Mouse (Mus musculus): ENCODE results near the gene Hcn2. TPM values are rescaled to one million over a fixed set of nuclear protein-coding genes. Genes with fewer than 3 reads are reported as not detected.
A peak's percentile ranks its signal among the peaks of the same experiment; 100 is the strongest.

Hcn2 gene
- polyA plus RNA-seq, 1 experiment from 2014 or later: 0.22 TPM

- peak; percentile 22; the same call in 1 of the 2 replicates for ATAC-seq (ENCODE audit: low FRiP score)
- Histone ChIP-seq H3K27me3 (ENCODE audit: control insufficient read depth, insufficient read depth, low read length) (peaks cover 21% of the 10 kb centered on the region), H3K9me3 (ENCODE audit: control insufficient read depth, low read length) (no peaks in the 10 kb centered on the region), H3K9ac (ENCODE audit: low read length) (no peak overlapping the region), H3K27ac (ENCODE audit: low read depth, low read length) (no peak overlapping the region), H3K4me3 (ENCODE audit: low read depth, low read length) (no peak overlapping the region), H3K4me1 (ENCODE audit: control insufficient read depth, insufficient read depth, low read length) (peaks cover 6% of the 10 kb centered on the region), H3K4me2 (no peak overlapping the region), H3K36me3 (ENCODE audit: control insufficient read depth, insufficient read depth, low read length) (peaks cover 21% of the 10 kb centered on the region)
- no peak for DNase-seq (ENCODE audit: low spot score, missing footprints)
- WGBS: 86% methylated on average over 1 of the region's 1 CpGs
These were observed 4.4 kb upstream of the Hcn2 start for GRCm38 (mm10) chr10:79712029-79712428.

- DNase-seq (ENCODE audit: low spot score, missing footprints): peak; percentile 98
- Histone ChIP-seq H3K4me3 (ENCODE audit: low read depth, low read length) (no peak overlapping the region), H3K4me1 (ENCODE audit: control insufficient read depth, insufficient read depth, low read length) (peaks cover 12% of the 10 kb centered on the region), H3K4me2 (no peak overlapping the region), H3K36me3 (ENCODE audit: control insufficient read depth, insufficient read depth, low read length) (peaks cover 21% of the 10 kb centered on the region), H3K27me3 (ENCODE audit: control insufficient read depth, insufficient read depth, low read length) (peaks cover 27% of the 10 kb centered on the region), H3K9me3 (ENCODE audit: control insufficient read depth, low read length) (no peaks in the 10 kb centered on the region), H3K27ac (ENCODE audit: low read depth, low read length) (no peak overlapping the region), H3K9ac (ENCODE audit: low read length) (no peak overlapping the region)
- WGBS: 10% methylated on average over 4 of the region's 6 CpGs
- peak; percentile 41 for ATAC-seq (ENCODE audit: low FRiP score)
These were observed 3.8 kb upstream of the Hcn2 start for GRCm38 (mm10) chr10:79712499-79713126.

GRCm38 (mm10) chr10:79713163-79713562 lies 3.3 kb upstream of the Hcn2 start:
- Histone ChIP-seq H3K4me3 (ENCODE audit: low read depth, low read length) (no peak overlapping the region), H3K27ac (ENCODE audit: low read depth, low read length) (no peak overlapping the region), H3K9ac (ENCODE audit: low read length) (no peak overlapping the region), H3K27me3 (ENCODE audit: control insufficient read depth, insufficient read depth, low read length) (peaks cover 32% of the 10 kb centered on the region), H3K4me2 (no peak overlapping the region), H3K9me3 (ENCODE audit: control insufficient read depth, low read length) (no peaks in the 10 kb centered on the region), H3K36me3 (ENCODE audit: control insufficient read depth, insufficient read depth, low read length) (peaks cover 21% of the 10 kb centered on the region), H3K4me1 (ENCODE audit: control insufficient read depth, insufficient read depth, low read length) (peaks cover 13% of the 10 kb centered on the region)
- no peak for DNase-seq (ENCODE audit: low spot score, missing footprints)
- 23% methylated on average over 1 of the region's 1 CpGs for WGBS
- ATAC-seq (ENCODE audit: low FRiP score): no peak

- Histone ChIP-seq H3K4me1 (ENCODE audit: control insufficient read depth, insufficient read depth, low read length) (peaks cover 13% of the 10 kb centered on the region), H3K36me3 (ENCODE audit: control insufficient read depth, insufficient read depth, low read length) (peaks cover 15% of the 10 kb centered on the region), H3K4me2 (no peak overlapping the region), H3K9ac (ENCODE audit: low read length) (no peak overlapping the region), H3K9me3 (ENCODE audit: control insufficient read depth, low read length) (no peaks in the 10 kb centered on the region), H3K27ac (ENCODE audit: low read depth, low read length) (no peak overlapping the region), H3K27me3 (ENCODE audit: control insufficient read depth, insufficient read depth, low read length) (peaks cover 41% of the 10 kb centered on the region), H3K4me3 (ENCODE audit: low read depth, low read length) (no peak overlapping the region)
- no peak for ATAC-seq (ENCODE audit: low FRiP score)
- WGBS: 71% methylated on average over 4 of the region's 4 CpGs
- DNase-seq (ENCODE audit: low spot score, missing footprints): no peak
These were observed 1.4 kb upstream of the Hcn2 start for GRCm38 (mm10) chr10:79714996-79715395.

GRCm38 (mm10) chr10:79716988-79717355 lies 538 bp downstream of the Hcn2 start:
- H3K27ac ChIP-seq (ENCODE audit: low read depth, low read length): no peak overlapping the region
- H3K4me1 ChIP-seq (ENCODE audit: control insufficient read depth, insufficient read depth, low read length): peaks cover 13% of the 10 kb centered on the region
- peak overlapping the region; percentile 60 for H3K4me3 ChIP-seq (ENCODE audit: low read depth, low read length)
- DNase-seq (ENCODE audit: low spot score, missing footprints): no peak
- peak; percentile 8; the same call in 1 of the 2 replicates for ATAC-seq (ENCODE audit: low FRiP score)
- peaks cover 41% of the 10 kb centered on the region for H3K27me3 ChIP-seq (ENCODE audit: control insufficient read depth, insufficient read depth, low read length)
- peak overlapping the region; percentile 92 for H3K4me2 ChIP-seq
- WGBS: under 1% methylated on average over 38 of the region's 44 CpGs
- H3K36me3 ChIP-seq (ENCODE audit: control insufficient read depth, insufficient read depth, low read length): no peaks in the 10 kb centered on the region; the same call in 1 of the 2 replicates
- peak overlapping the region; percentile 54 for H3K9ac ChIP-seq (ENCODE audit: low read length)
- no peaks in the 10 kb centered on the region for H3K9me3 ChIP-seq (ENCODE audit: control insufficient read depth, low read length)

GRCm38 (mm10) chr10:79717640-79718357 lies 1.4 kb downstream of the Hcn2 start:
- DNase-seq (ENCODE audit: low spot score, missing footprints) (peak; percentile 94), ATAC-seq (ENCODE audit: low FRiP score) (no peak)
- 5% methylated on average over 43 of the region's 43 CpGs for WGBS
- H3K4me3 ChIP-seq (ENCODE audit: low read depth, low read length): peak overlapping the region; percentile 60
- H3K36me3 ChIP-seq (ENCODE audit: control insufficient read depth, insufficient read depth, low read length): no peaks in the 10 kb centered on the region
- peak overlapping the region; percentile 92 for H3K4me2 ChIP-seq
- peaks cover 13% of the 10 kb centered on the region for H3K4me1 ChIP-seq (ENCODE audit: control insufficient read depth, insufficient read depth, low read length)
- no peak overlapping the region for H3K27ac ChIP-seq (ENCODE audit: low read depth, low read length)
- H3K9ac ChIP-seq (ENCODE audit: low read length): no peak overlapping the region
- H3K9me3 ChIP-seq (ENCODE audit: control insufficient read depth, low read length): no peaks in the 10 kb centered on the region
- peaks cover 41% of the 10 kb centered on the region for H3K27me3 ChIP-seq (ENCODE audit: control insufficient read depth, insufficient read depth, low read length)

- Histone ChIP-seq H3K9me3 (ENCODE audit: control insufficient read depth, low read length) (no peaks in the 10 kb centered on the region), H3K36me3 (ENCODE audit: control insufficient read depth, insufficient read depth, low read length) (no peaks in the 10 kb centered on the region), H3K4me3 (ENCODE audit: low read depth, low read length) (no peak overlapping the region), H3K9ac (ENCODE audit: low read length) (no peak overlapping the region), H3K4me1 (ENCODE audit: control insufficient read depth, insufficient read depth, low read length) (peaks cover 13% of the 10 kb centered on the region), H3K4me2 (no peak overlapping the region), H3K27me3 (ENCODE audit: control insufficient read depth, insufficient read depth, low read length) (peaks cover 30% of the 10 kb centered on the region), H3K27ac (ENCODE audit: low read depth, low read length) (no peak overlapping the region)
- ATAC-seq (ENCODE audit: low FRiP score): no peak
- no peak for DNase-seq (ENCODE audit: low spot score, missing footprints)
- 70% methylated on average over 5 of the region's 5 CpGs for WGBS
These were observed 4.7 kb downstream of the Hcn2 start for GRCm38 (mm10) chr10:79721089-79721488.

- Histone ChIP-seq H3K27ac (ENCODE audit: low read depth, low read length) (no peak overlapping the region), H3K9ac (ENCODE audit: low read length) (no peak overlapping the region), H3K4me2 (no peak overlapping the region), H3K27me3 (ENCODE audit: control insufficient read depth, insufficient read depth, low read length) (peaks cover 10% of the 10 kb centered on the region), H3K9me3 (ENCODE audit: control insufficient read depth, low read length) (no peaks in the 10 kb centered on the region), H3K36me3 (ENCODE audit: control insufficient read depth, insufficient read depth, low read length) (no peaks in the 10 kb centered on the region), H3K4me3 (ENCODE audit: low read depth, low read length) (no peak overlapping the region), H3K4me1 (ENCODE audit: control insufficient read depth, insufficient read depth, low read length) (no peaks in the 10 kb centered on the region)
- 69% methylated on average over 6 of the region's 6 CpGs for WGBS
- DNase-seq (ENCODE audit: low spot score, missing footprints) (no peak), ATAC-seq (ENCODE audit: low FRiP score) (no peak)
These were observed 6.6 kb downstream of the Hcn2 start for GRCm38 (mm10) chr10:79723047-79723446.

GRCm38 (mm10) chr10:79723692-79724091 lies 7.3 kb downstream of the Hcn2 start:
- DNase-seq (ENCODE audit: low spot score, missing footprints) (no peak), ATAC-seq (ENCODE audit: low FRiP score) (no peak)
- Histone ChIP-seq H3K36me3 (ENCODE audit: control insufficient read depth, insufficient read depth, low read length) (no peaks in the 10 kb centered on the region), H3K27me3 (ENCODE audit: control insufficient read depth, insufficient read depth, low read length) (peaks cover 4% of the 10 kb centered on the region; the same call in 1 of the 2 replicates), H3K4me3 (ENCODE audit: low read depth, low read length) (no peak overlapping the region), H3K4me2 (no peak overlapping the region), H3K9me3 (ENCODE audit: control insufficient read depth, low read length) (no peaks in the 10 kb centered on the region), H3K27ac (ENCODE audit: low read depth, low read length) (no peak overlapping the region), H3K9ac (ENCODE audit: low read length) (no peak overlapping the region), H3K4me1 (ENCODE audit: control insufficient read depth, insufficient read depth, low read length) (no peaks in the 10 kb centered on the region)
- 92% methylated on average over 7 of the region's 7 CpGs for WGBS

Measured in midbrain, embryonic 11.5 days (tissue).